Mouse (Mus musculus) liver, embryonic 15.5 days (tissue): Measurements from ENCODE around the gene Wtip. TPM values are rescaled to one million over a fixed set of nuclear protein-coding genes. Genes with fewer than 3 reads are reported as not detected.
"Not testable (repeated sequence)": the region's sequence is repeated elsewhere in the genome, so short reads cannot be mapped to it uniquely, and the experiment has no call there.

ENCODE experiments used
- ATAC-seq: fragments of 200-750 bp; cut with Nextera tagmentation; 2 replicates; pipeline ENCODE4 v1.8.0; 2017; ENCODE audit warnings: moderate number of reproducible peaks, mild to moderate bottlenecking, moderate library complexity; ENCODE audit not compliant: insufficient read depth
- H3K27ac ChIP-seq: fragments of 300-500 bp; sonication (generic); replicated peaks from 2 replicates; pipeline ENCODE4 v1.5.1; 2015; ENCODE audit warnings: mild to moderate bottlenecking, inconsistent platforms
- H3K27me3 ChIP-seq: fragments of 300-500 bp; sonication (generic); 2 replicates; pipeline ENCODE4 v1.6.1; 2015; ENCODE audit warnings: mild to moderate bottlenecking, inconsistent platforms
- H3K36me3 ChIP-seq: fragments of 300-500 bp; sonication (generic); replicated peaks from 2 replicates; pipeline ENCODE4 v1.6.1; 2015; ENCODE audit warnings: moderate library complexity, mild to moderate bottlenecking, inconsistent platforms
- H3K4me1 ChIP-seq: fragments of 300-500 bp; sonication (generic); replicated peaks from 2 replicates; pipeline ENCODE4 v1.6.1; 2015; ENCODE audit warnings: inconsistent platforms
- H3K4me2 ChIP-seq: fragments of 300-500 bp; sonication (generic); 2 replicates; pipeline ENCODE4 v1.6.1; 2015; ENCODE audit warnings: moderate library complexity, mild to moderate bottlenecking, inconsistent platforms
- H3K4me3 ChIP-seq: fragments of 300-500 bp; sonication (generic); replicated peaks from 2 replicates; pipeline ENCODE4 v1.5.1; 2015; ENCODE audit warnings: mild to moderate bottlenecking, inconsistent platforms
- H3K9ac ChIP-seq: fragments of 300-500 bp; sonication (generic); 2 replicates; pipeline ENCODE4 v1.6.1; 2015; ENCODE audit warnings: moderate library complexity, mild to moderate bottlenecking, inconsistent platforms
- H3K9me3 ChIP-seq: fragments of 300-500 bp; sonication (generic); replicated peaks from 2 replicates; pipeline ENCODE4 v1.6.1; 2016; ENCODE audit warnings: inconsistent platforms
- WGBS: fragments of 180-500 bp; shearing (Covaris S2); methylation state at CpG from one replicate; pipeline ENCODE4 v1.1.7; 2015; ENCODE audit warnings: mixed read lengths; ENCODE audit not compliant: insufficient replicate concordance; 5-methylcytosine and 5-hydroxymethylcytosine counted together
- polyA plus RNA-seq: library from polyadenylated mRNA; unstranded; fragments of >200 nt; fragmentation: Nextera tagmentation; extraction: Ambion mirVana; gene quantifications from 2 replicates; pipeline ENCODE4 v1.2.1, GENCODE M21; 2015

Gene Wtip
- polyA plus RNA-seq, 1 experiment from 2014 or later, result 0.33 TPM

DNA sequence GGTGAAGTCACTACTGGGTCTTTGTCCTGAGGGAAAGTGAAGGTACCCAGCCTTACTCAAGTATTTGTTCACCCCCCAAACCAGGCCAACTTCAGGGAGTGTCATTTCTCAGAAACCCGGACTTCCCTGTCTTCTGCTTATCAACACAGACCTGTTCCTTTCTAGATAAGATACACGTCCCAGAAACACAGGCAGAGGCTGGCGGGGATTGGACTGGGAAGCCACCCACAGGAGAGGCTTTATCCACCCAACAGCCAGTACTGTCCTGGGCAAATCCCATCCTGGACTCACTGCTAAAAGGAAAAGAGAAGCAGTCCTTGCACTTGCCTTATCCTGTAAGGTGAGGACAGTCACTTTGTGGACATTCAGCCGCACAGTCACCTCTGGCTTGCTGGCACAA is 14.1 kb upstream of the Wtip start:
- 29% methylated on average over 4 of the region's 4 CpGs for WGBS
- no peak overlapping the region for H3K4me3 ChIP-seq
- no peaks in the 10 kb centered on the region for H3K27me3 ChIP-seq
- H3K9me3 ChIP-seq, result no peaks in the 10 kb centered on the region
- ATAC-seq, result peak; percentile 84
- peak overlapping the region; percentile 31 for H3K4me2 ChIP-seq
- no peak overlapping the region for H3K9ac ChIP-seq
- peaks cover 25% of the 10 kb centered on the region for H3K4me1 ChIP-seq
- no peak overlapping the region for H3K27ac ChIP-seq
- peaks cover 100% of the 10 kb centered on the region for H3K36me3 ChIP-seq

DNA sequence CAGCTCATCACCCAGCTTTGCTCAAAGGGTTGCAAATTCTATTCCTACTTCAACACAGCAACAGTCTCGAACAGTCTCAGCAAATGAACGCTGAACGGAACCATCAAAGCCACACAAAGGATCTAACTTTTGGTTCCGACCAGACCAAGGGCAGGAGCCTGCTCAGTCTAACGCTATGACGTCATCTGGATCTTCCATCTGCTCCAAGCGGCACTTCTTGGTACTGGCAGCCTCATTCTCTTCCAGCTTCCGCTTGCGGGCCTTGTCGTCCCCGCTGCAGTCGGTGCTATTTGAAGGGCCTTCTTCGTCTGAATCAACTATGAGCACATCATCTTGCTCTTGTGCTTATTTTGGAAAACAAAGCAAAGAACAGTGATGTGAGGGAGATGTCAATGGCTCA is 8.1 kb upstream of the Wtip start:
- no peak for ATAC-seq
- WGBS, result 89% methylated on average over 13 of the region's 13 CpGs

DNA sequence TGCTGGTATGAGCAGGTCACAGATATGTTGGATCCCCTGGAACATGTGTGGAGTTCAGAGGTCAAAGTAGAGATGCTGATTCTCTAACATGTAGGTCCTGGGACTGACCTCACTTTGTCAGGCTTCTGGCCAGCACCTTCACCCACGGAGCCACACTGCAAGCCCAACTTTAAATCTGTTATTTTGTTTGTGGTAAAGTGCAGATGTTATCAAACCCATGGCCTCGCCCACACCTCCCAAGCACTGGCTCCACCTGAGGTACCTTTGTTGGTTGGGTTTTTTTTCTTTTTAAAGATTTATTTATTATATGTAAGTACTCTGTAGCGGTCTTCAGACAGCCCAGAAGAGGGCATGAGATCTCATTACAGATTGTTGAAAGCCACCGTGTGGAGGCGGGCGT is 6.4 kb upstream of the Wtip start:
- Histone ChIP-seq H3K27me3 (peaks cover 11% of the 10 kb centered on the region), H3K9me3 (no peaks in the 10 kb centered on the region), H3K4me2 (no peak overlapping the region), H3K27ac (no peak overlapping the region), H3K4me3 (no peak overlapping the region), H3K4me1 (no peaks in the 10 kb centered on the region), H3K9ac (no peak overlapping the region), H3K36me3 (peaks cover 46% of the 10 kb centered on the region)
- WGBS, result 76% methylated on average over 6 of the region's 6 CpGs
- no peak for ATAC-seq

More for the DNA sequence above, 8.1 kb upstream of the Wtip start:
- H3K9ac ChIP-seq, result no peak overlapping the region
- H3K9me3 ChIP-seq, result no peaks in the 10 kb centered on the region
- peaks cover 62% of the 10 kb centered on the region for H3K36me3 ChIP-seq
- no peak overlapping the region for H3K27ac ChIP-seq
- no peak overlapping the region for H3K4me3 ChIP-seq
- H3K4me1 ChIP-seq, result no peaks in the 10 kb centered on the region
- no peaks in the 10 kb centered on the region for H3K27me3 ChIP-seq
- H3K4me2 ChIP-seq, result no peak overlapping the region

DNA sequence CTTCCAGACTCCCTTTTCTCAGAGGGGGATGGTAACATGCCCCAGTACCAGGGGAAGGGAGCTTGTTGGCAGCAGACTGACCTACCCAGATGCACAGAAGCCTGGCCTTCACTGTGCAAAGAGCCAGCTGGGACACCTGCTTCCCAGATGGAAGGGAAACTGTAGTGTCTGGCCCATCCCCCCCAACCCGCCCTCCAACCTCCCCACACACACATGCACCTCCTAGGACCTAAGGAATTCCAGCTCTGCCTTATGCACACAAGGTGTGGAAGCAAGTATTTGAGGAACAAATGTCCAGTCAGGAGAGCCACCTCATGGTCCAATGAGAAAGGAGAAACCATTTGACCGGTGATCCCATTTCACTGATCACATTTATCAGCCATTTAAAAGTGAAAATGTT is 1.3 kb upstream of the Wtip start:
- WGBS, result 60% methylated on average over 2 of the region's 2 CpGs
- peaks cover 5% of the 10 kb centered on the region; the same call in 1 of the 2 replicates for H3K4me1 ChIP-seq
- no peak overlapping the region for H3K27ac ChIP-seq
- no peaks in the 10 kb centered on the region for H3K36me3 ChIP-seq
- no peak overlapping the region for H3K4me3 ChIP-seq
- H3K27me3 ChIP-seq, result peaks cover 56% of the 10 kb centered on the region
- no peaks in the 10 kb centered on the region for H3K9me3 ChIP-seq
- H3K9ac ChIP-seq, result no peak overlapping the region
- no peak overlapping the region for H3K4me2 ChIP-seq
- ATAC-seq, result no peak

DNA sequence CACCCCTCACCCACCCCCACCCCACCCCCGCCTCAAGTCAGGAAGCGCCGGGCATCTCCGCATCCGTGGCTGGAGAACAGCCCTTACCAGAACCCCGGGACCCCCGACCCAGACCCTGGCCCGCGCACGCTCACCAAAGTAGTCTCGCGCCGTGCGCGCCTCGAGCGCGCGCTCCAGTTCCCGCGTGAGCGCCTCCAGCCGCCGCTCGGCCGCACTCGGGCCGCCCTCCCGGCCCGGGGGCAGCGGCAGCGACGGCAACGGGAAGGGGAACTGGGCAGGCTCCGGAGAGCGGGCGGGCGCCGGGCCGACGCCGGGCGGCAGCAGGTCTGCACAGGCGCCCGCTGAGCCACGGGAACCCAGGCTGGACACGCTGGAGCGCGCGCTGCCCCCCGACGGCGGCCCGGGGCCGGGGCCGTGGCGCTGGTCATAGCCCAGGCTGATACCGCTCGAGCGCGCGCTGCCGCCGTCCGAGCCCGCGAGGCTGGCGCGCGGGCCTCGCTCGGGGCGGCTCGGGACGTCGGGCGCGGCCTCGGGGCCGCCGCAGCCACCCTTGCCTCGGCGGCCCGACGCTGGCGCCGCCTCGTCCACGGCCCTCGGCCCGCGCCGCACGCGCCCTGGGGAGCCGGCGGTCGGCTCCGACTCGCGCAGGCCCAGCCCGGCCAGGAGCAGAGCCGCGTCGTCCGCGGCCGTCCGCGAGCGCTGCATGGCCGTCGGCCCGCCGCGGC is 551 bp downstream of the Wtip start:
- no peaks in the 10 kb centered on the region for H3K36me3 ChIP-seq
- no peak overlapping the region for H3K27ac ChIP-seq
- H3K9me3 ChIP-seq, result no peaks in the 10 kb centered on the region
- peak overlapping the region; percentile 58 for H3K4me3 ChIP-seq
- peak overlapping the region; percentile 47 for H3K9ac ChIP-seq
- peak; percentile 61 for ATAC-seq
- peak overlapping the region; percentile 59 for H3K4me2 ChIP-seq
- H3K27me3 ChIP-seq, result peaks cover 56% of the 10 kb centered on the region
- 1% methylated on average over 100 of the region's 116 CpGs for WGBS
- peaks cover 5% of the 10 kb centered on the region; the same call in 1 of the 2 replicates for H3K4me1 ChIP-seq

DNA sequence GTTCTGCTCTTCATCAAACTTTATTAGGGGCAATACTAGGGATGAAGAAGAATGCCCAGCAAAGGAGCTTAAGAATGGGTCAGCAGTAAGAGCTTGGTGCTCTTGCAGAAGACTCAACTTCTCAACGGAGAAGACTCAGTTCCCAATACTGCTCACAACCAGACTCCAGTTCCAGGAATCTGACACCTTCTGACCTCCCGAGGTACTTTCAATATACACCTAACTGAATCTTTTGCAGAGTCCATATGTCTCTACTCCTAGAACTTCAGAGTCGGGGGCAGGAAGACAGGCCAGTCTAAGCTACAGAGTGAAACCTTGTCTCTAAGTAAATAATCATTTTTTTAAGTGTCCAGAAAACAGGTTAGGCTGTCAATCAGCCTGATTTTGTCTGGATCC is 1.1 kb downstream of the Wtip start:
- peak overlapping the region; percentile 47; the same call in 1 of the 2 replicates for H3K9ac ChIP-seq
- no peaks in the 10 kb centered on the region for H3K9me3 ChIP-seq
- no peaks in the 10 kb centered on the region for H3K36me3 ChIP-seq
- ATAC-seq, result no peak
- WGBS, result 12% methylated on average over 3 of the region's 3 CpGs
- H3K27me3 ChIP-seq, result peaks cover 56% of the 10 kb centered on the region
- peak overlapping the region; percentile 58 for H3K4me3 ChIP-seq
- peak overlapping the region; percentile 59 for H3K4me2 ChIP-seq
- H3K27ac ChIP-seq, result no peak overlapping the region
- peaks cover 5% of the 10 kb centered on the region; the same call in 1 of the 2 replicates for H3K4me1 ChIP-seq

DNA sequence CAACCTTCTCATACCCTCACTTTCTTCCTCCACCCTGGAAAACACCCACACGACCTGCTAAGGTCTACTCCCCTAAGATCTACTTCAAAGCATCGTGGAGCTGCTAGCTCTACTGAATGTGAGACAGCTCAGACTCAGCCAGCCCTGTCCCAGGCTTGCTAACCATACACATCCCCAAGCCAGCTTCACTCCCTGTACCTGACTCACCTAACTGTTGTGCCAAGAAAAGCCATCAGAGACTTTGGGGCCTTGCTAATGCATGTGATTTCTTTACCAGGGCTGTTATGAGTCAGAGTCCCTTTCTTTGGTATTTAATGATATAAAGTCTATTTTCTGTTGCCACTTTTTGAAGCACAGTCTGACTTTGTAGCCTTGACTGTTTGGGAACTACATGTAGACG is 1.9 kb downstream of the Wtip start:
- H3K36me3 ChIP-seq, result no peaks in the 10 kb centered on the region
- no peak overlapping the region for H3K4me2 ChIP-seq
- H3K4me1 ChIP-seq, result peaks cover 5% of the 10 kb centered on the region; the same call in 1 of the 2 replicates
- H3K4me3 ChIP-seq, result no peak overlapping the region
- no peak overlapping the region for H3K9ac ChIP-seq
- no peak for ATAC-seq
- no peaks in the 10 kb centered on the region for H3K9me3 ChIP-seq
- 46% methylated on average over 3 of the region's 3 CpGs for WGBS
- H3K27me3 ChIP-seq, result peaks cover 56% of the 10 kb centered on the region
- H3K27ac ChIP-seq, result no peak overlapping the region

DNA sequence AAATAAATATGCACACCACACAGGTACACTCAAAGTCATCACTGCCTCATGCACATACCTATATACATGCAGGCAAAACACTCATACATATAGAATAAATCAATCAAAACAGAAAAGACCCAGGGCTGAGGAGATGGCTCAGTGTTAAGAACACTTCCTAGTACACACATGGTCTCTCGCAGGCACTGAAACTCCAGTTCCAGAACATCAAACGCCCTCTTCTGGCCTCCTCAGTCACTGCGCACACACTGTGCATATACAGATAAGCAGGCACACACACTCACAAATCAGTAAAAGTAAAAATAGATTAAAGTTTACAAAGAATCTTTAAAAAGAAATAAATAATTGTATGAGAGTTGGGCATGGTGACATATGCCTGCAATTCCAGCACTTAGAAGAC is 6.8 kb downstream of the Wtip start:
- ATAC-seq, result no peak
- no peak overlapping the region for H3K27ac ChIP-seq
- no peaks in the 10 kb centered on the region for H3K9me3 ChIP-seq
- no peaks in the 10 kb centered on the region for H3K36me3 ChIP-seq
- no peak overlapping the region for H3K4me3 ChIP-seq
- H3K27me3 ChIP-seq, result peaks cover 12% of the 10 kb centered on the region
- no peaks in the 10 kb centered on the region for H3K4me1 ChIP-seq
- H3K4me2 ChIP-seq, result no peak overlapping the region
- WGBS, result 69% methylated on average over 3 of the region's 3 CpGs
- no peak overlapping the region for H3K9ac ChIP-seq

DNA sequence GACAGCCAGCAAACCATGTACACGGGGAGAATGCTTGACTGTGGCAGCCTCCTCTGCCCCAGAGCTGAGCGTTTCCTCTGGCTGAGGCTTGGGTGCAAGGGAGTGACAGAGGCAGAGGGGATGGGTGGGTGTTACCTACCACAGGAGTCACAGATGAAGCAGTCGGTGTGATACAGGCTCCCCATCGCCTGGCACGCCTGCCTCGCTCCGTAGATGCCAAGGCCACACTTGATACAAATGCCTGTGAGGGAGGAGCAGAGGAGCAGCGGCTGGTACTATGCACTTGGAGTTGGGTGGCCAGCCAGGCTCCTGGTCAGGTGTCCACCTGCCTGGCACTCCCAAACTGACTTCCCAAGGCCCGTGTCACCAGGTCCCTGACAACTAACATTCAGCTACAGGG is 7.7 kb downstream of the Wtip start:
- no peak overlapping the region for H3K27ac ChIP-seq
- H3K4me1 ChIP-seq, result no peaks in the 10 kb centered on the region
- H3K4me3 ChIP-seq, result no peak overlapping the region
- H3K4me2 ChIP-seq, result no peak overlapping the region
- H3K36me3 ChIP-seq, result no peaks in the 10 kb centered on the region
- H3K9ac ChIP-seq, result no peak overlapping the region
- no peaks in the 10 kb centered on the region for H3K9me3 ChIP-seq
- WGBS, result 75% methylated on average over 9 of the region's 9 CpGs
- H3K27me3 ChIP-seq, result peaks cover 3% of the 10 kb centered on the region
- ATAC-seq, result no peak

DNA sequence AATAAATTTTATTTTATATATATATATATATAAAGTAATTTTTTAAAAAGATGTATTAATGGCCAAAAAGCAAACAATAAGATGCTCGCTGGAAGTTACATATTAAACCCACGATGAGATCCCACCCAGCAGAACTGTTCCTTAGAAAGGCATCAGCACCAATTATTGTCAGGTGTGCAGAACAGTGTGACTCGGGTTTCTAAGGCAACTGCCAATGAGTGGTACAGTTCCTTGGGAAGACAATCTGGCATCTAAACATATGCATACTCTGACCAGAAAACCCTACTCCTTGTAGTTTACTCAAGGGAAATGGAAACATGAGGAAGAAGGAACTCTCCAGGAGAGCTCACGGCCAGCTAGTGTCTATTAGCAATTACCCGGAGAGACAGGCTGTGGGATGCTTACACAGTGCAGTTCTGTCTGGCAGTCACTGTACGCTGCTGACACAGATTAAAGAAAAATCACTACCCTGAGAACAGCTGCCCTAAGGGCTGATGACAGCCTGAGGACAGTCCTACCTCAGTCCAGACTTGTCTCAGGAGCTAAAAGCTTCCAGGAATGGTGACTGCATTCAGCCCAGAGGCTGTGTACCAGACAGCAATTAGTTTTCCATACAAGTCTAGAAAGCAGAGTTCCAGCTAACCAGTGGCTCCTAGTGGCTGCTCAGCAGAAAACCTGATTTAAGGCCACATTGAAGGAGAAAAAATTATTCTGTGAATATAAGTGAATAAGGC is 9.9 kb downstream of the Wtip start:
- Histone ChIP-seq H3K27ac (no peak overlapping the region), H3K36me3 (no peaks in the 10 kb centered on the region), H3K9ac (no peak overlapping the region), H3K4me1 (no peaks in the 10 kb centered on the region), H3K4me2 (no peak overlapping the region), H3K4me3 (no peak overlapping the region), H3K27me3 (no peaks in the 10 kb centered on the region), H3K9me3 (no peaks in the 10 kb centered on the region)
- ATAC-seq, result no peak
- WGBS, result 61% methylated on average over 6 of the region's 6 CpGs

DNA sequence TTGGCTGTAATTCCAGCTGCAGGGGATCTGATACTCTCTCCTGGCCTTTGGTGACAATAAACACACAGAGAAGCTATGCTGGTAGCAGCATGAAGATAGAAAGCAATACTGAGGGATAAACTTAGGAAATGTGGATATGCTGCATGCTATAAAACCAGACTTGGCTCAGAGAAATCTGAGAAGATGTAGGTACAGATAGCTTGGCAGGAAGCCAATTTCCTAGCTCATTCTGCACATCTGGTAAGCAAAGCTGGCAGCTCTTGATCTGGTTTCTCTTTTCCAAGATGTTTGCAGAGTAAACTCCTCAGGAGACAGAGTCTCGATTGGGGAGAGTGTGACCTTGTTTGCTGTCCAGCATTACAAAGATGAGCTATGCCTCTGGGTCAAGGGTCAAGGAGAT is 12.4 kb downstream of the Wtip start:
- not testable (repeated sequence) for H3K9ac ChIP-seq, ATAC-seq, H3K4me2 ChIP-seq, H3K27me3 ChIP-seq, H3K9me3 ChIP-seq, H3K27ac ChIP-seq, H3K4me3 ChIP-seq, H3K4me1 ChIP-seq, H3K36me3 ChIP-seq
- WGBS, result 31% methylated on average over 1 of the region's 1 CpGs
